Mouse (Mus musculus): ENCODE data around the gene Zbed4. TPM values are rescaled to one million over a fixed set of nuclear protein-coding genes. Genes with fewer than 3 reads are reported as not detected.
A peak's percentile ranks its signal among the peaks of the same experiment; 100 is the strongest.

The Zbed4 gene
- polyA plus RNA-seq, 1 experiment from 2014 or later: 42.5 TPM

DNA sequence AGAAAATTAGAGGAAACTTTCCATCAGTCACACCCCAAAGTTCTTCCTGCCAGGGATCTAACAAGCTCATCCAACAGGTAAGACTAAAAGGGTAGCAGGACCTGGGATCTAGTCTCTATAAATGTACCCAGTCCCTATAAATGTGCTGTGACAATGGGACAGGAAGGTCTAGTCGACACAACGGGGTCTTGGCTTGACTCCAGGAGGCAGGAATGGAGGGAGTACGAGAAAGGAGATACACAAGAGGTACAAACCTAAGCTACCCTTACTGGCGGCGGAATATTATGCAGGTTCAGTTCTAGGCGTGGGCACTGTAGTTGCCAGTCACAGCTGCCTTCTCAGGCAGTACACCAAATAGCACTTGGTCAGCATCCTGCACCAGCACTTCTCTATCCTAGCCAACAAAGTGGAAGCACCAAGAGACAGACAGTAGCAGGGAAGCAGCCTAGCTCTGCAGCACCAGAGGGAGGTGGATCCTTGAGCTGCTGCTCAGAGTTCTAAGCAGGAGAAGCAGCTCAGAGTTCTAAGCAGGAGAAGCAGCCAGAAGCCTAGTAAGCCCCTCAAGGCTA lies 37.4 kb upstream of the Zbed4 start:
- no peak overlapping the region for H3K27ac ChIP-seq (ENCODE audit: low read depth, low read length)
- no peaks in the 10 kb centered on the region for H3K27me3 ChIP-seq (ENCODE audit: control insufficient read depth, insufficient read depth, low read length)
- H3K4me3 ChIP-seq (ENCODE audit: low read depth, low read length): no peak overlapping the region
- H3K4me1 ChIP-seq (ENCODE audit: control insufficient read depth, insufficient read depth, low read length): peaks cover under 1% of the 10 kb centered on the region
- peaks cover 53% of the 10 kb centered on the region for H3K36me3 ChIP-seq (ENCODE audit: control insufficient read depth, insufficient read depth, low read length)
- DNase-seq (ENCODE audit: low spot score, missing footprints): no peak
- no peak for ATAC-seq (ENCODE audit: low FRiP score)
- H3K9me3 ChIP-seq (ENCODE audit: control insufficient read depth, low read length): no peaks in the 10 kb centered on the region
- H3K9ac ChIP-seq (ENCODE audit: low read length): no peak overlapping the region
- 90% methylated on average over 6 of the region's 6 CpGs for WGBS
- no peak overlapping the region for H3K4me2 ChIP-seq

GRCm38 (mm10) chr15:88716350-88716749 lies 35.1 kb upstream of the Zbed4 start:
- Histone ChIP-seq H3K9me3 (ENCODE audit: control insufficient read depth, low read length) (no peaks in the 10 kb centered on the region), H3K9ac (ENCODE audit: low read length) (no peak overlapping the region), H3K27me3 (ENCODE audit: control insufficient read depth, insufficient read depth, low read length) (no peaks in the 10 kb centered on the region), H3K36me3 (ENCODE audit: control insufficient read depth, insufficient read depth, low read length) (peaks cover 40% of the 10 kb centered on the region), H3K4me2 (no peak overlapping the region), H3K27ac (ENCODE audit: low read depth, low read length) (no peak overlapping the region), H3K4me3 (ENCODE audit: low read depth, low read length) (no peak overlapping the region), H3K4me1 (ENCODE audit: control insufficient read depth, insufficient read depth, low read length) (no peaks in the 10 kb centered on the region)
- no peak for DNase-seq (ENCODE audit: low spot score, missing footprints)
- no peak for ATAC-seq (ENCODE audit: low FRiP score)

DNA sequence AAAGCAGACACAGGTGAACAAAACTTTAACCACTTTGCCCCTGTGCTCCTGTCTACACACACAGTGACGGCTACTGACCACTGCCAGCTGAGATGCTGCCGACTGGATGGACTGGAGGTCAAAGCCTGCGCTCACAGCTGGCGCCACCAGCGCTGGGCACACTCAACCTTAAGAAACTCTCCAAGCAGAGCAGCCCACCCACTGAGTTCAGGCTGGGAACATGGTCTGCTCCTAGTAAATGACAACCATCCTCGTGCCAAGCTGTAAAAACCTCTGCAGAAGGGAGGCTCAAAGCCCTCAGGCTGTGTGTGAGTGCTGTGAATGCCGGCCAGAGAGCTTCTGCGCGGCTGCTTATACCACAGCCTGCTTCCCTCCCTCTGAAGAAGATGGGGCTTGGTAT lies 34.2 kb upstream of the Zbed4 start:
- no peaks in the 10 kb centered on the region for H3K27me3 ChIP-seq (ENCODE audit: control insufficient read depth, insufficient read depth, low read length)
- H3K27ac ChIP-seq (ENCODE audit: low read depth, low read length): no peak overlapping the region
- H3K9me3 ChIP-seq (ENCODE audit: control insufficient read depth, low read length): no peaks in the 10 kb centered on the region
- H3K4me2 ChIP-seq: no peak overlapping the region
- no peak overlapping the region for H3K9ac ChIP-seq (ENCODE audit: low read length)
- no peak for DNase-seq (ENCODE audit: low spot score, missing footprints)
- no peaks in the 10 kb centered on the region for H3K4me1 ChIP-seq (ENCODE audit: control insufficient read depth, insufficient read depth, low read length)
- H3K4me3 ChIP-seq (ENCODE audit: low read depth, low read length): no peak overlapping the region
- ATAC-seq (ENCODE audit: low FRiP score): no peak
- H3K36me3 ChIP-seq (ENCODE audit: control insufficient read depth, insufficient read depth, low read length): peaks cover 32% of the 10 kb centered on the region
- 75% methylated on average over 9 of the region's 9 CpGs for WGBS

DNA sequence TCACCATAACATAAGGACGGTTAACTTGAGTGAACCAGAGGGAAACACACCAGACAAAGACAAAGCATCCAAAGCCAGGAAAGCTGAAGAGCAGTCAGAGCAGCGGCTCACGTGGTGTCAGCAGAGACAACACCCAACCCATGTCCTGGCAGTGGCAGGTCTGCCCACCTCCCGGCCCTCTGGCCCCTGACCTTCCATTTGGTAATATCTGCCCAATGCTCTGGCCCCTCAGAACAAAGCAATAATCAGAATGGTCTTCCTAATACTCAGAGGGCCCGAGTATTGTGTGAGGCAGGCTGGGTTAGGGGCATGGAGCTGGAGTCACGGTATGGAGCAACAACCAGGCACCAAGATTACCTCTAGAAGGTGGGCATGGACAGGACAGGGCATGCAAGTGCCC lies 28.3 kb upstream of the Zbed4 start:
- H3K27me3 ChIP-seq (ENCODE audit: control insufficient read depth, insufficient read depth, low read length): no peaks in the 10 kb centered on the region
- H3K36me3 ChIP-seq (ENCODE audit: control insufficient read depth, insufficient read depth, low read length): peaks cover 32% of the 10 kb centered on the region
- no peak overlapping the region for H3K4me2 ChIP-seq
- no peaks in the 10 kb centered on the region for H3K4me1 ChIP-seq (ENCODE audit: control insufficient read depth, insufficient read depth, low read length)
- WGBS: 96% methylated on average over 6 of the region's 6 CpGs
- H3K4me3 ChIP-seq (ENCODE audit: low read depth, low read length): no peak overlapping the region
- H3K9ac ChIP-seq (ENCODE audit: low read length): no peak overlapping the region
- no peak overlapping the region for H3K27ac ChIP-seq (ENCODE audit: low read depth, low read length)
- no peaks in the 10 kb centered on the region for H3K9me3 ChIP-seq (ENCODE audit: control insufficient read depth, low read length)
- ATAC-seq (ENCODE audit: low FRiP score): no peak
- no peak for DNase-seq (ENCODE audit: low spot score, missing footprints)

DNA sequence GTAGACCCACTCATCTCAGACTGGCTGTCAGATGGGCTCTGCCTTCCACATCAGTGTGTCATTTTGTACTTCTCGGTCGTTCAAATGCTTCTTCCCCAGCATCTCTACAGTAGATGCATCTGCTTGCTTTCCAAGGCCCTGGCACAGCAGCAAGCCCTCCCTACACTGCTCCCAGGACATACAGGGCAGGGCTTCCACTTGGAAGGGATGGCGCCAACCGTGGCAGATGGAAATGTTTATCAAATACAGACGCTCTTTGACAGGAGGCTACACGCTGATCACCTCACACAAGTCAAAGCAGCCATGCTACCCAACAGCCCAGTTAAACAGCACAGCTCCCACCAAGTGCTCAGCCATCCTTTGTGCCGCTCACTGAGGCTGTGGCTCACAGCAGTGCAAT lies 27.1 kb upstream of the Zbed4 start:
- ATAC-seq (ENCODE audit: low FRiP score) (no peak), DNase-seq (ENCODE audit: low spot score, missing footprints) (no peak)
- Histone ChIP-seq H3K4me2 (no peak overlapping the region), H3K36me3 (ENCODE audit: control insufficient read depth, insufficient read depth, low read length) (peaks cover 37% of the 10 kb centered on the region), H3K9ac (ENCODE audit: low read length) (no peak overlapping the region), H3K27ac (ENCODE audit: low read depth, low read length) (no peak overlapping the region), H3K4me1 (ENCODE audit: control insufficient read depth, insufficient read depth, low read length) (no peaks in the 10 kb centered on the region), H3K9me3 (ENCODE audit: control insufficient read depth, low read length) (no peaks in the 10 kb centered on the region), H3K27me3 (ENCODE audit: control insufficient read depth, insufficient read depth, low read length) (no peaks in the 10 kb centered on the region), H3K4me3 (ENCODE audit: low read depth, low read length) (no peak overlapping the region)
- 88% methylated on average over 7 of the region's 7 CpGs for WGBS

DNA sequence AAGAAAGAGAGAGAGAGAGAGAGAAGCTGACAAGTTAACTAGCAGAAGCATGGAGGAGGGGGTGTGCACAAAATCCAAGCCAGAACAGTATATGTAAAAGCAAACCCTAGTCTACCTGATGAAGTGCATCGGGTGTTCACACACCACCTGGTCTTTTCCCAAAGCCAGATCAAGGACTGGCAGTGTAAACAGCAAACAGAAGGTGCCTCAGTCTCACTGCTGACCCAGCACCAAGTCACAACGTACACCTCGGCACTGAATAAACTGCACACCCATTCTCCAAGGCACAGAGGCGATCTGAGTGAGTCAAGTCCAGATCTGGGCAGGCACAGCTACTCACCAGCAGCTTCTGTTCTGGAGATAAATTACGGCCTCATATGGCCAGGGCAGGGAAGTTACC lies 26.4 kb upstream of the Zbed4 start:
- Histone ChIP-seq H3K36me3 (ENCODE audit: control insufficient read depth, insufficient read depth, low read length) (peaks cover 44% of the 10 kb centered on the region), H3K9ac (ENCODE audit: low read length) (no peak overlapping the region), H3K4me3 (ENCODE audit: low read depth, low read length) (no peak overlapping the region), H3K27ac (ENCODE audit: low read depth, low read length) (no peak overlapping the region), H3K4me2 (no peak overlapping the region), H3K4me1 (ENCODE audit: control insufficient read depth, insufficient read depth, low read length) (no peaks in the 10 kb centered on the region), H3K27me3 (ENCODE audit: control insufficient read depth, insufficient read depth, low read length) (no peaks in the 10 kb centered on the region), H3K9me3 (ENCODE audit: control insufficient read depth, low read length) (no peaks in the 10 kb centered on the region)
- WGBS: 95% methylated on average over 5 of the region's 5 CpGs
- DNase-seq (ENCODE audit: low spot score, missing footprints) (no peak), ATAC-seq (ENCODE audit: low FRiP score) (no peak)

DNA sequence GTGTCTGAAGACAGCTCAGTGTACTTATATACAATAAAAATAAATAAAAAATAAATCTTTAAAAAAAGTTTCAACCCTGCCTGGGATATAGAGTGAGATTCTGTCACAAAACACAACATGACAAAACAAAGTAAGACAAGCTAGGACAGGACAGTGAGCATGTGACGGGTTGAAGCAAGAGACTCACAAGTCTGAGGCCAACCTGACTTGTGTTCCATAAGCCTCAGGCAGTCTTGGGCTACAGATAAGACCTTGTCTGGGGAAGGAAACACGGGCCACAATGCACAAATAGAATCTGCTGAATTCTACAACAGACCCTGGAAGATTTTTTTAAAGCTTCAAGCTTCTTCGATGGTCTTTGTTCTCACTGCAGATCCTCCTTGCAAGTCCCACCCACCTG lies 24.3 kb upstream of the Zbed4 start:
- peaks cover 47% of the 10 kb centered on the region for H3K36me3 ChIP-seq (ENCODE audit: control insufficient read depth, insufficient read depth, low read length)

DNA sequence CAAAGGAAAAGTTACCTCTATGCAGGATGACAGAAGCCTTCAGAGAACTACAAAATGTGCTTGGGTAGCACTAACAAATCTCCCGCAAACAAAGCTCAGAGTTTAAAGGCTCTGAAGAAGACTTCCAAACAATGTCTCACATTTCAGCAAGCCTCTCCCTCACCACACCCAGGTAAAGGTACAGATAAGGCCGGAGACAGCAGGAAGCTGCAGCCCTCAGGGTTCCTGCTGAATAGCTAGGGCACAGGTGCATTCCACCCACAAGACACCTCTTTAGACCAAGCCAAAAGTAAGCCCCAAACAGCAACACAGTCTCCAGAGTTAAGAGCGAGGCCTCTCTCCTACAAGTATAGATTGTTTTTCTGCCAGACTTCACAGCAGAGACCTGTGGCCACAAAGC lies 20.7 kb upstream of the Zbed4 start:
- Histone ChIP-seq H3K27me3 (ENCODE audit: control insufficient read depth, insufficient read depth, low read length) (no peaks in the 10 kb centered on the region), H3K36me3 (ENCODE audit: control insufficient read depth, insufficient read depth, low read length) (peaks cover 31% of the 10 kb centered on the region), H3K4me3 (ENCODE audit: low read depth, low read length) (no peak overlapping the region), H3K27ac (ENCODE audit: low read depth, low read length) (no peak overlapping the region), H3K4me1 (ENCODE audit: control insufficient read depth, insufficient read depth, low read length) (peaks cover 21% of the 10 kb centered on the region), H3K4me2 (no peak overlapping the region), H3K9me3 (ENCODE audit: control insufficient read depth, low read length) (no peaks in the 10 kb centered on the region), H3K9ac (ENCODE audit: low read length) (no peak overlapping the region)
- no peak for DNase-seq (ENCODE audit: low spot score, missing footprints)
- WGBS: 89% methylated on average over 3 of the region's 3 CpGs
- ATAC-seq (ENCODE audit: low FRiP score): no peak

More for the DNA sequence above, 24.3 kb upstream of the Zbed4 start:
- H3K9me3 ChIP-seq (ENCODE audit: control insufficient read depth, low read length): no peaks in the 10 kb centered on the region
- no peak overlapping the region for H3K9ac ChIP-seq (ENCODE audit: low read length)
- H3K27ac ChIP-seq (ENCODE audit: low read depth, low read length): no peak overlapping the region
- 90% methylated on average over 3 of the region's 3 CpGs for WGBS
- peaks cover 10% of the 10 kb centered on the region for H3K4me1 ChIP-seq (ENCODE audit: control insufficient read depth, insufficient read depth, low read length)
- H3K27me3 ChIP-seq (ENCODE audit: control insufficient read depth, insufficient read depth, low read length): no peaks in the 10 kb centered on the region
- DNase-seq (ENCODE audit: low spot score, missing footprints): no peak
- no peak for ATAC-seq (ENCODE audit: low FRiP score)
- no peak overlapping the region for H3K4me2 ChIP-seq
- H3K4me3 ChIP-seq (ENCODE audit: low read depth, low read length): no peak overlapping the region

DNA sequence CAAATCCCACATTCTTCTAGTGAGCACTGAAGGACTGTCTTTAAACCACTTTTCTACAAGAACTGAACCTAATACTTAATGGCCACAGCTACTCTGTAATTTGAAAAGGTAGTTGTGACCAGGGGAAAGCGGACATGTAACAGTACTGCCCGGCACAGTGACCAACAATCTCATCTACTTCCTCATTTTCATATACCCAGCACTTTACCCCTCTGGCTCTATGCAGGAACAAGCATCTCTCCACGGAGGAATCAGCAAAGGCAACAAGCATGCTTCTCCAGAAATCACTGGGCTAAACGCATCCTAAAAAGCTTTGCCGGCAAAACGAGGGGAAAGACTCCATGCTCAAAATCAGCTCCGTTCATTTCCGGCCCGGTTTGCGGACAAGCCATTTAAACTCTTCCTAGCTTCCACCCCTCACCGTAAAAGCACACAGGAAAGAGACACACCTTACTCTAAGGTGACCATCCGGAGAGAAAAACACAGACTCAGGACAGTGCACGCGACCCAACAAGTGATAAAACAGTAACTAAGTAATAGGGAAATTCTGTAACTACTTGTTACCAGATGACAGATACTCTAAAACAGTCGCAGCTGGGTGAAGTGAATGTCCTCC lies 18.9 kb upstream of the Zbed4 start:
- H3K36me3 ChIP-seq (ENCODE audit: control insufficient read depth, insufficient read depth, low read length): peaks cover 22% of the 10 kb centered on the region
- H3K9me3 ChIP-seq (ENCODE audit: control insufficient read depth, low read length): no peaks in the 10 kb centered on the region
- H3K9ac ChIP-seq (ENCODE audit: low read length): peak overlapping the region; percentile 99
- ATAC-seq (ENCODE audit: low FRiP score) (no peak; the same call in 1 of the 2 replicates), DNase-seq (ENCODE audit: low spot score, missing footprints) (peak; percentile 92)
- 37% methylated on average over 15 of the region's 15 CpGs for WGBS
- peak overlapping the region; percentile 92 for H3K4me2 ChIP-seq
- no peaks in the 10 kb centered on the region for H3K27me3 ChIP-seq (ENCODE audit: control insufficient read depth, insufficient read depth, low read length)
- H3K4me1 ChIP-seq (ENCODE audit: control insufficient read depth, insufficient read depth, low read length): peaks cover 21% of the 10 kb centered on the region
- peak overlapping the region; percentile 69 for H3K4me3 ChIP-seq (ENCODE audit: low read depth, low read length)
- H3K27ac ChIP-seq (ENCODE audit: low read depth, low read length): no peak overlapping the region
